Mouse (Mus musculus) CH12.LX (cell line): Measurements from ENCODE around the gene Prickle4. TPM values are rescaled to one million over a fixed set of nuclear protein-coding genes. Genes with fewer than 3 reads are reported as not detected.
"Not testable (repeated sequence)": the region's sequence is repeated elsewhere in the genome, so short reads cannot be mapped to it uniquely, and the experiment has no call there.

Experiments
- DNase-seq: peaks from one replicate; pipeline ENCODE4 v3.0.0-alpha.2; 2013; ENCODE audit errors: extremely low read depth
- H3K27ac ChIP-seq: 2 replicates; pipeline ENCODE4 v1.5.1; 2012; ENCODE audit warnings: low read depth, mild to moderate bottlenecking, control low read depth, moderate library complexity; ENCODE audit not compliant: insufficient read depth
- H3K27me3 ChIP-seq: replicated peaks from 2 replicates; pipeline ENCODE3; 2012; ENCODE audit warnings: inconsistent platforms
- H3K36me3 ChIP-seq, 2 experiments: replicated peaks in 1 of 2; 2 replicates each; pipeline versions ENCODE3 to v1.6.1; 2012; ENCODE audit warnings: inconsistent platforms in 1 of 2, low read length in 1 of 2, mild to moderate bottlenecking in 1 of 2, mixed read lengths in 1 of 2, moderate library complexity in 1 of 2; ENCODE audit not compliant: control insufficient read depth in 1 of 2, insufficient read depth in 1 of 2
- H3K4me1 ChIP-seq, 2 experiments: 2 replicates each; pipeline ENCODE4 v1.6.1; 2012; ENCODE audit warnings: inconsistent platforms in 1 of 2, moderate library complexity in 1 of 2; ENCODE audit not compliant: insufficient read depth in 2 of 2, control insufficient read depth in 1 of 2
- H3K4me2 ChIP-seq: 2 replicates; pipeline ENCODE4 v1.6.1; 2012; ENCODE audit warnings: low read depth, mild to moderate bottlenecking, control low read depth; ENCODE audit not compliant: poor library complexity, insufficient read depth, severe bottlenecking
- H3K4me3 ChIP-seq, 3 experiments: fragments of 150-350 bp in 1 of 3; sonication (generic) in 1 of 3; replicated peaks in 1 of 3; 2 replicates each; pipeline versions ENCODE3 to v1.5.1; 2011 to 2012; ENCODE audit warnings: low read depth in 2 of 3, low read length in 2 of 3, mild to moderate bottlenecking in 2 of 3, moderate library complexity in 2 of 3, control low read depth in 1 of 3, improper control_type of control experiment in 1 of 3, inconsistent platforms in 1 of 3, mixed read lengths in 1 of 3; ENCODE audit not compliant: poor library complexity in 1 of 3
- H3K79me2 ChIP-seq: replicated peaks from 2 replicates; pipeline ENCODE4 v1.6.1; 2012; ENCODE audit warnings: mild to moderate bottlenecking, moderate library complexity; ENCODE audit not compliant: control insufficient read depth, poor library complexity, insufficient read depth, severe bottlenecking; ENCODE audit errors: extremely low read depth
- H3K9ac ChIP-seq: 2 replicates; pipeline ENCODE4 v1.6.1; 2012; ENCODE audit warnings: low read depth, mild to moderate bottlenecking, control low read depth, moderate library complexity; ENCODE audit not compliant: insufficient read depth
- H3K9me3 ChIP-seq: replicated peaks from 2 replicates; pipeline ENCODE3; 2012; ENCODE audit warnings: low read length, inconsistent platforms, mixed read lengths
- BHLHE40 ChIP-seq: IDR thresholded peaks from 2 replicates; pipeline ENCODE4 v1.6.1; 2011; ENCODE audit warnings: mild to moderate bottlenecking, low read depth, low read length, improper control_type of control experiment
- E2F4 ChIP-seq: IDR thresholded peaks from 2 replicates; pipeline ENCODE4 v1.6.1; 2011; ENCODE audit warnings: low read depth, low read length, improper control_type of control experiment; ENCODE audit not compliant: insufficient replicate concordance
- GABPA ChIP-seq: IDR thresholded peaks from 2 replicates; pipeline ENCODE4 v1.6.1; 2012; ENCODE audit warnings: low read depth, low read length, improper control_type of control experiment, inconsistent platforms; ENCODE audit not compliant: insufficient replicate concordance
- IRF4 ChIP-seq: IDR thresholded peaks from 2 replicates; pipeline ENCODE4 v1.6.1; 2014; ENCODE audit warnings: low read depth, mild to moderate bottlenecking, inconsistent platforms, low read length, improper control_type of control experiment
- MAX ChIP-seq: IDR thresholded peaks from 2 replicates; pipeline ENCODE4 v1.6.1; 2011; ENCODE audit warnings: low read length, improper control_type of control experiment
- MYC ChIP-seq: IDR thresholded peaks from 2 replicates; pipeline ENCODE4 v1.6.1; 2011; ENCODE audit warnings: low read depth, mild to moderate bottlenecking, improper control_type of control experiment, low read length
- NELFE ChIP-seq: IDR thresholded peaks from 2 replicates; pipeline ENCODE4 v1.6.1; 2011; ENCODE audit warnings: low read depth, low read length, improper control_type of control experiment
- NRF1 ChIP-seq: IDR thresholded peaks from 2 replicates; pipeline ENCODE4 v1.6.1; 2014; ENCODE audit warnings: low read depth, mild to moderate bottlenecking, inconsistent platforms, low read length, improper control_type of control experiment, moderate library complexity
- RCOR1 ChIP-seq: conservative IDR thresholded peaks from 2 replicates; pipeline ENCODE4 v1.6.1; 2012; ENCODE audit warnings: low read depth, mild to moderate bottlenecking, inconsistent platforms, low read length, improper control_type of control experiment
- USF1 ChIP-seq: IDR thresholded peaks from 2 replicates; pipeline ENCODE4 v1.6.1; 2014; ENCODE audit warnings: low read depth, mild to moderate bottlenecking, inconsistent platforms, low read length, improper control_type of control experiment
- USF2 ChIP-seq: conservative IDR thresholded peaks from 2 replicates; pipeline ENCODE4 v1.6.1; 2011; ENCODE audit warnings: low read depth, low read length, improper control_type of control experiment
- ZC3H11A ChIP-seq: IDR thresholded peaks from 2 replicates; pipeline ENCODE4 v1.6.1; 2012; ENCODE audit warnings: low read depth, mild to moderate bottlenecking, inconsistent platforms, low read length, improper control_type of control experiment
- ZKSCAN1 ChIP-seq: IDR thresholded peaks from 2 replicates; pipeline ENCODE4 v1.6.1; 2012; ENCODE audit warnings: low read depth, inconsistent platforms, low read length, improper control_type of control experiment, borderline replicate concordance
- ZNF384 ChIP-seq: IDR thresholded peaks from 2 replicates; pipeline ENCODE4 v1.6.1; 2012; ENCODE audit warnings: low read depth, low read length, improper control_type of control experiment, inconsistent platforms
- dilution Hi-C: fragments of 300-500 bp; cut with MboI; formaldehyde crosslinking; loops from 2 replicates; pipeline ENCODE4 v1.14.3; 2020; ENCODE audit warnings: low sequenced_read_pairs; ENCODE audit not compliant: extremely low pct_unique_long_range_greater_than_20kb, extremely low pct_ligation_motif_present
- in situ Hi-C: fragments of 300-500 bp; cut with MboI; formaldehyde crosslinking; loops from 3 replicates; pipeline ENCODE4 v1.14.3; 2019; ENCODE audit warnings: low sequenced_read_pairs, low pct_ligation_motif_present, low pct_unique_long_range_greater_than_20kb, mixed read lengths
- polyA plus RNA-seq: library from polyadenylated mRNA; unstranded; fragments of >175 nt; gene quantifications from 2 replicates; pipeline ENCODE4 v1.2.1, GENCODE M21; 2012; ENCODE audit warnings: low read depth; ENCODE audit not compliant: insufficient read length
- total RNA-seq, 2 experiments: library from RNA; depleted of rRNA; stranded (reverse); fragments of 300-350 nt in 1 of 2; fragments of >200 nt in 1 of 2; gene quantifications; 2 replicates each; pipeline ENCODE4 v1.2.3; 2012 to 2014

The Prickle4 gene
- total and polyA plus RNA-seq, 3 experiments, result 0.29 to 0.30 TPM; not detected in 1

GRCm38 (mm10) chr17:47655697-47656096, 38.8 kb downstream of the Prickle4 start:
- in situ Hi-C loops (no loop called here), dilution Hi-C loops (no loop called here)
- no peak for DNase-seq
- Histone ChIP-seq H3K27me3 (no peaks in the 10 kb centered on the region), H3K4me1 (peaks cover 0 to 3% of the 10 kb centered on the region in 2 experiments; a peak in 1 of 4 replicates), H3K4me2 (no peak overlapping the region), H3K9me3 (no peaks in the 10 kb centered on the region), H3K4me3 (no peak overlapping the region), H3K79me2 (no peaks in the 10 kb centered on the region), H3K9ac (no peak overlapping the region), H3K36me3 (peaks cover 0 to 4% of the 10 kb centered on the region in 2 experiments), H3K27ac (no peak overlapping the region)
- TF ChIP-seq USF2 (no peak), USF1 (no peak), ZNF384 (no peak), GABPA (no peak), ZC3H11A (no peak), IRF4 (no peak), MYC (no peak), MAX (no peak), NELFE (no peak), E2F4 (no peak), BHLHE40 (no peak), ZKSCAN1 (no peak), NRF1 (no peak)

- in situ Hi-C loops, H3K36me3 ChIP-seq, H3K9me3 ChIP-seq, H3K4me1 ChIP-seq, DNase-seq, H3K27ac ChIP-seq, H3K27me3 ChIP-seq, H3K4me2 ChIP-seq, H3K9ac ChIP-seq, H3K79me2 ChIP-seq, dilution Hi-C loops, H3K4me3 ChIP-seq: not testable (repeated sequence)
These were observed 40.2 kb downstream of the Prickle4 start for GRCm38 (mm10) chr17:47654346-47654745.

- in situ Hi-C loops (no loop called here), dilution Hi-C loops (no loop called here)
- no peak overlapping the region for H3K9ac ChIP-seq
- TF ChIP-seq MAX (no peak), ZKSCAN1 (no peak), E2F4 (no peak), RCOR1 (no peak)
- DNase-seq, result no peak
- no peak overlapping the region for H3K27ac ChIP-seq
- H3K27me3 ChIP-seq, result no peaks in the 10 kb centered on the region
- H3K4me1 ChIP-seq, result no peaks in the 10 kb centered on the region
- H3K9me3 ChIP-seq, result no peaks in the 10 kb centered on the region
- H3K4me2 ChIP-seq, result no peak overlapping the region
- no peaks in the 10 kb centered on the region for H3K79me2 ChIP-seq
- H3K4me3 ChIP-seq, result no peak overlapping the region
- peaks cover 0 to 4% of the 10 kb centered on the region in 2 experiments for H3K36me3 ChIP-seq
These were observed 42.6 kb downstream of the Prickle4 start for GRCm38 (mm10) chr17:47651953-47652352.
